Mouse (Mus musculus): ENCODE measurements at regions not wholly inside any gene's neighbourhood (a gene's known extent, or its start where the extent isn't known, plus 50 kb on each side); places are given as distances from the start of the nearest gene placed in this dataset.
"Not testable (repeated sequence)": the region's sequence is repeated elsewhere in the genome, so short reads cannot be mapped to it uniquely, and the experiment has no call there.

DNA sequence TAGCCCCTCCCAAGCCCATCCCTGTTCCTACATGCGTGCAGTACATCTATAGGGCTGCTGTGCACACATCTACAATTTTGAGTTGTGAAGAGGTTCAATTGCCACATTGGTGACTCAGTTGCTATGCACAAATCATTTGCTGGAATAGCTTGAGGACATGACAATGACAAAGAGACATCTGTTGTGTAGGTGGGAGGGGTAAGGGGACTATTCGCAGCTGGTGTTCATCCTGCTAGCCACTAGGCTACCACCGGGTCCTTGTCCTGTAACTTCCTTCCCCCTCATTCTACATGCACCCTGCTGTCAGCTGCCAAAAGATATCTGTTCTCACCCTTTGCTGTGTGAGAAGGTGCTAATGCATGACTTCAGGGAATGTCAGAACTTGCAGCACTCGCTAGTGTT is 1117.7 kb upstream of the Arrdc3 start:
- no peak for DNase-seq (ENCODE audit: low read depth, low spot score)

DNA sequence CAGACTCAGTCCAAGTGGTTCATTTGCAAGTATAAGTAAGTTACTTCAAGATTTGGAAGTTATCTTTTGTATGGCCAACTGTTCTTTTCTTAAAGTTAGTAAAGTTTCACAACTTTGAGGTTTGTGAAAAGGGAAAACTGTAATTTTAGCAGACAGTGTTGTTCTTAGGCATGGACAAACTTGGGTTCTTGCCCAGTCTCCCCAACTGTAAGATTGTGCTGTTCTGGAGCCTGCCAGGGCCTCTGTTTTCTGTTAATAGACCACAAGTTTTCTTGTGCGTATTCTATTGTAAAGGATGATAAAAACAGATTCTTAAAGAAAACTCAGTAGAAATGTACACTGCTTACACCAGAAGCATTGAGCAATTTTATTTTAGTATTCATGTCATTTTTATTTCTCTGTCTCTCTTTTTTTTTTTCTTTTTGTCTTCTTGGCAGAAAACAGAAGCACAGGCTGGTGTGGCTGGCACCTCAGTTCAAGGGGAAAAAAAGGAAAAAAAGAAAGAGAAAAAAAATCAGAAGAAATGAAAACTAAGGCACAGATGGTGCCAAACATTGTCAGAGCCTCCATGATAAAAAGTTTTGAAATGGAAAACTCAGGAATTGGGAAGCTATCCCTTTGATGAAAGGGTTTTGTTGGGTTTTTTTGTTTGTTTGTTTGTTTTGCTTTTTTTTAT is 1098.1 kb upstream of the Arrdc3 start:
- no peak for DNase-seq (ENCODE audit: low read depth, low spot score)

DNA sequence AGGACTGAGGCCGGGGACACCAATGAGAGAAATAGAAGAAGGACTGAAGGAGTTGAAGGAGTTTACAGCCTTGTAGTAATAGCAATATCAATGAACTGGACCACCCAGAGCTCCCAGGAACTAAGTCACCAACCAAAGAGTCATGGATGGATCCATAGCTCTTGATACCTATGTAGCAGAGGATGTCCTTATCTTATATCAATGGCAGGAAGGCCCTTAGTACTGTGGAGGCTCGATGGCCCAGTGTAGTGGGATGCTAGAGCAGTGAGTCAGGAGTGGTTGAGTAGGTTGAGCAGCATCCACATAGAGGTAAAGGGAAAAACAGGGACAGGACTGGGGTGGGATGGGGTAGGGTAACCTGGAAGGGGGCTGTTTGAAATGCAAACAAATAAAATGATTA is 1081.6 kb upstream of the Arrdc3 start:
- DNase-seq (ENCODE audit: low read depth, low spot score) = no peak

DNA sequence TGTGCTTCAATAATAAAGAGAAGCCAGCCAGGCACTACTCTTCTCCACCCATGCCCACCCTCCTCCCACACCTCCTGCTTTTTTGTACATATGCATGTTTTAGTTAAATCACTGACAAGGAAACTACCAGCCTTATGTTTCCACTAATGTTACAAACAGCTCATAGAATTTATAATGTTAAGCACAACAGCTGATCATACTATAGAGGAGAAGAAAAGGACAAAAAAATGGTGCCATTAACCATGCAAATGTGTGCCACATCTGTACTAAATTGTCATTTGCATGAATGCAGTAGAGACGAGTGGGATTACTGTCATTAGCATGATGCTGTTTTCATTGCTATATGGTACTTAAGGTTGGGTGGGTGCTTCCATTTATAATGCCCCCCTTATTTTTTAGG is 1047.6 kb upstream of the Arrdc3 start:
- no peak for DNase-seq (ENCODE audit: low read depth, low spot score)

DNA sequence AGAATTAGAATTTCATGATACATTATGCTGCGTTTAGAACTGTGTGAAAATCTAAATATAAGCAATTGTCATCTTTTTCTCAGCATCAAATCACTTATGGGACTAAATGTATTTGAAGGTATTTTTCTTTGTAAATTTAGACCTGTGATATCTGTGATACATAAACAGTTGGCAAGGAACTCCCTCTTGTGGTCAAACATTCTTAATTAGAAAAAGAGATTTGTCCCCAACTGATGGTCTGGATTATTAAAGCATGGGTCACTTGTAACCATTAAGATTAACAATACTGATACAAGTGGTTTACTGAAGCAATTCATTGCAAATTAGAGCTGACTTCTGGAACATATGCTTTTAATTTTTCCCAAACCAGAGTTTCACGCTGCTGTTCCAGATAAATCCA is 1038.4 kb upstream of the Arrdc3 start:
- DNase-seq (ENCODE audit: low read depth, low spot score) = peak; percentile 11

DNA sequence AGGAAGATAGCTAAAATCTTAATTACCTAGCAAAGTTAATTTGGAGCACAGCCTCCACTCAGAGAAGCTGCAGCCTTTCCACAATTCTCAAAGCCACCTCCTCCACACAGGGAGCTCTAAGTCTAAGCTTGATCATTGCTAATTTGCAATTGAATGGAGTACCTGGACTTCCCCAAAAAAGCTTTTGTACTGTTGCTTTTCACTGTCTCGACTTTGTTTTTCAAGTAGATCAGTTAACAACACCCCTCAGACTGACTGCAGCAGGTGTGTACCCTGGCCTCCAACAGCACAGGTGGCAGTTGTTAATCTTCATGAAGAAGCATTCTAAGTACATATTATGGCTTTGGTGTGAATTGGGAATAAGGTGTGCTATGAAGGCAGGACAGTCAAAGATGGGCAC is 1015.7 kb upstream of the Arrdc3 start:
- not testable (repeated sequence) for DNase-seq (ENCODE audit: low read depth, low spot score)

DNA sequence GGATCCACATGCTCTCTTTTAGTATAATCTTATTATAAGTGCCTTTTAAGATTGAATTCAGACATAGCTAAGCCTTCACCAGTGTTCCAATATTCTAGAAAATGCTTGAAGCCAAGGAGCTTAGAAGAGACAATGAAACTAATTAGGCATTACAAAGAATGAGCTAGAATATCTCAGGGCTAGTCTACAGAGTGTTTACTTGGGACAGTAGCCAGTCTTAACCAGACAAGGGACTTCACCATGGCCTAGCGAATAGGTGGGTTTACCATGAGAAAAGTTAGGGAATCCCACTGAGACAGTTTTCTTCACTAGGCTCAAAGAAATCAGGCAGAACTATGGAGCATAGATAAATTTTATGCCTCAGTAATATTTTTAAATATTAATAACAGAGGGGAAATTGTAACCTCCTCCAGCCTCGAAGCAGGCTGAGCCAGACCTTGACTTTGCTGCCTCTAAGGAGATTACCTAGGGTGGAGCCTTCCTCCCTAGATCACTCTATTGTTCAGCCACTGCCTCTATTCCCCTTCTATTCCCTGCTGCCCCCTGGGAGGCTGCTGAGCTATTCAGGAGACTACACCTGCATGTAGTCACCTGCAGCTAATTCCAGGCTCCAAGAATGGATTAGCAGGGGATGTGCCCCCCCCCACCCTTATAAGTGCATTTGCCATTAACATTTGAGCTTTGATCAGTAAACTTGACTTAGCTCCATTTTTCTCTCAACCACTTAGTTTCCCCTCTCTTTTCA is 1014.5 kb upstream of the Arrdc3 start:
- no peak for DNase-seq (ENCODE audit: low read depth, low spot score)

DNA sequence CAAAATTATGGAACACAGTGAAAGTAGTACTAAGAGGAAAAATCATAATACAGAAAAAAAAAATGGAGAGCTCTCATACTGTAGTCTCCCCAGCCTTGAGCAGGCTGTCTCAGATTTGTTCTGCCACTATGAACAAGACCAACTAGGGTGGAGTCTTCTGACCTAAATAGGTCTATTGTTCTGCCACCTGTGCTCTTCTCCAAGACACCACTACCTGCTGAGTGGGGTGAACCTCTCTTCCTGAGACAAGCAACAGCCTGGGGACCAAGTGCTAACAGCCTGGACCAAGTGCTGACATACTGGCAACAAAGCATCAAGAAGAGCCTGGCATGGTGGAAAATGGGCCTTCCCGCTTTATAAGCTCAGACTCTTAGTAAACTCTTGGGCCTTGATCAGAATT is 1003.0 kb upstream of the Arrdc3 start:
- DNase-seq (ENCODE audit: low read depth, low spot score) = no peak

DNA sequence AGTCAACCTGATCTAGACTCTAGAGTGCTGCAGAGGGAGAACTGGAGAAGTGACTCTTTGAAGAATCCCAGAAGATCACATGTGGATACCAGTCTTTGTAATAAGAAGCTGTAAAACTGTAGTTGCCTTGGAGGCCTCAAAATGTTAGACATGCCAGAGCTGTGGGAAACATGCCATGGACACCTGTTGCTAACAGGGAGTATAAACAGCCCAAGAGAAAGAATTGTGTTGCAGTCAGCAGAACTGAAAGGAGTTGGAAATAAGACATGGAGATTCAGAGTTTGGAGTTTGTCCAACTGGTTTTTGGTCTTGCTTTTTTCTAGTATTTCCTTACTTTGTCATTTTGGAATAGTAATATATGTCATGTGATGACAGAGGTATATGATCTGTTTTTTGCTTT is 997.2 kb upstream of the Arrdc3 start:
- no peak for DNase-seq (ENCODE audit: low read depth, low spot score)

DNA sequence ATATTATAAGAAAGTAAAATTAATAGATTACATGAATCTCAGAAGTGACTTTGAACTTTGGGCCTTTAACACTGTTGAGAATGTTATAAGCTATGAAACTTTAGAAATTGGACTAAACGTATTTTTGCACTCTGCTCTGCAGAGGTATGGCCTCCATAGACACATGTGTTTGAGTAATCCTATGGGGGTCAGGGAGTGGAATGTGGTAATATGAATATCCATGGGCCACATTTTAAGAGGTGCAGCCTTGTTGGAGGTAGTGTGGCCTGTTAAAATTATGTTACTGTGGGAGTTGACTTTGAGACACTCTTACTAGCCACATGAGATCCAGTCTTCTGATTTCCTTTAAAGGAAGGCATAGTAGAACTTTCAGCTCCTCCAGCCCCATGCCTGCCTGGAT is 996.8 kb upstream of the Arrdc3 start:
- no peak for DNase-seq (ENCODE audit: low read depth, low spot score)

Measured in 3T3-L1 (cell line).